Mouse (Mus musculus) neural tube, embryonic 14.5 days (tissue): ENCODE data around the gene Ubl4b. TPM values are rescaled to one million over a fixed set of nuclear protein-coding genes. Genes with fewer than 3 reads are reported as not detected.

ENCODE experiments used
- ATAC-seq: fragments of 200-750 bp; cut with Nextera tagmentation; 2 replicates; pipeline ENCODE4 v1.8.0; 2017; ENCODE audit warnings: low read depth, mild to moderate bottlenecking, moderate TSS enrichment, moderate library complexity
- H3K27ac ChIP-seq: fragments of 300-500 bp; sonication (generic); 2 replicates; pipeline ENCODE4 v1.5.1; 2014; ENCODE audit warnings: low read depth, mild to moderate bottlenecking, control low read depth, low read length, moderate library complexity, mixed read lengths
- H3K27me3 ChIP-seq: fragments of 300-500 bp; sonication (generic); 2 replicates; pipeline ENCODE4 v1.6.1; 2014; ENCODE audit warnings: low read length; ENCODE audit not compliant: control insufficient read depth, insufficient read depth
- H3K36me3 ChIP-seq: fragments of 300-500 bp; sonication (generic); 2 replicates; pipeline ENCODE4 v1.6.1; 2014; ENCODE audit warnings: low read length, mixed read lengths; ENCODE audit not compliant: control insufficient read depth, insufficient read depth
- H3K4me1 ChIP-seq: fragments of 300-500 bp; sonication (generic); 2 replicates; pipeline ENCODE4 v1.6.1; 2014; ENCODE audit warnings: low read length; ENCODE audit not compliant: control insufficient read depth, insufficient read depth
- H3K4me2 ChIP-seq: fragments of 300-500 bp; sonication (generic); 2 replicates; pipeline ENCODE4 v1.6.1; 2014; ENCODE audit warnings: mild to moderate bottlenecking, low read depth, low read length, control low read depth
- H3K4me3 ChIP-seq: fragments of 300-500 bp; sonication (generic); 2 replicates; pipeline ENCODE4 v1.5.1; 2014; ENCODE audit warnings: low read depth, low read length, control low read depth, mixed read lengths
- H3K9ac ChIP-seq: fragments of 300-500 bp; sonication (generic); replicated peaks from 2 replicates; pipeline ENCODE4 v1.6.1; 2014; ENCODE audit warnings: low read depth, mild to moderate bottlenecking, control low read depth, low read length, mixed read lengths
- H3K9me3 ChIP-seq: fragments of 300-500 bp; sonication (generic); 2 replicates; pipeline ENCODE4 v1.6.1; 2016; ENCODE audit warnings: low read length; ENCODE audit not compliant: control insufficient read depth
- WGBS: fragments of 180-500 bp; shearing (Covaris S2); extraction: QIAGEN DNeasy Blood & Tissue Kit; methylation state at CpG from one replicate; pipeline ENCODE4 v1.1.7; 2014; 5-methylcytosine and 5-hydroxymethylcytosine counted together
- polyA plus RNA-seq: library from polyadenylated mRNA; unstranded; fragments of >200 nt; fragmentation: Nextera tagmentation; extraction: Ambion mirVana; gene quantifications from 2 replicates; pipeline ENCODE4 v1.2.1, GENCODE M21; 2014

The Ubl4b gene
- polyA plus RNA-seq, 1 experiment from 2014 or later: not detected

GRCm38 (mm10) chr3:107559183-107559582 is 4.3 kb upstream of the Ubl4b start:
- Histone ChIP-seq H3K27me3 (no peaks in the 10 kb centered on the region), H3K9ac (no peak overlapping the region), H3K4me3 (no peak overlapping the region), H3K9me3 (no peaks in the 10 kb centered on the region), H3K36me3 (no peaks in the 10 kb centered on the region), H3K4me1 (no peaks in the 10 kb centered on the region), H3K27ac (no peak overlapping the region), H3K4me2 (no peak overlapping the region)
- ATAC-seq: peak; percentile 73; the same call in 1 of the 2 replicates
- WGBS: 14% methylated on average over 3 of the region's 3 CpGs

GRCm38 (mm10) chr3:107558740-107559139 is 3.9 kb upstream of the Ubl4b start:
- Histone ChIP-seq H3K4me2 (no peak overlapping the region), H3K4me1 (no peaks in the 10 kb centered on the region), H3K9me3 (no peaks in the 10 kb centered on the region), H3K27ac (no peak overlapping the region), H3K4me3 (no peak overlapping the region), H3K36me3 (no peaks in the 10 kb centered on the region), H3K27me3 (no peaks in the 10 kb centered on the region), H3K9ac (no peak overlapping the region)
- ATAC-seq: no peak
- 32% methylated on average over 3 of the region's 3 CpGs for WGBS

DNA sequence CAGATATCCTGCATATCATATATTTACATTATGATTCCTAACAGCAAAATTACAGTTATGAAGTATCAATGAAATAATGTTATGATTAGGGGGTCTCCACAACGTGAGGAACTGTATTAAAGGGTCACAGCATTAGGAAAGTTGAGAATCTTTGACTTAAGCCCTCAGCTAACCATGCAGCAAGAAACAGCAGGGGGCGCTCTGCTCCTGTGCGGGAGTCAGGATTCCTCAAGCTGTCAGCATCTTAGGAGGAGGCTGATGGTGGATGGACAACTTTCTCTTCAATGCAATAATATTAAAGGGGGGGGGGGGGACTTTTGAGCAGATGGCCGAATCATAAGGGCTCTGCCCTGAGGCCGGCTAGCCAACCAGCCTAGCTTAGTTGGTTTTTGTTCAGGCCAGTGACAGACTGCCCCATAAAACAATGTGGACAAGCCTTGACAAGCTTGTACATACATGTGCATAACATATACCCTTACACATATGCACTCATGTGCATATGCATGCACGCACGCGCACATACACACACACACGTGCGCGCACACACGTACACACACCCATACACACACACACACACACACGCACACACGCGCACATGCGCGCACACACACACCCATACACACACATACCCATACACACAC is 4.3 kb downstream of the Ubl4b start:
- H3K27me3 ChIP-seq: no peaks in the 10 kb centered on the region
- peaks cover 12% of the 10 kb centered on the region for H3K4me1 ChIP-seq
- no peak overlapping the region for H3K9ac ChIP-seq
- no peaks in the 10 kb centered on the region for H3K9me3 ChIP-seq
- ATAC-seq: no peak
- no peak overlapping the region for H3K4me3 ChIP-seq
- WGBS: 74% methylated on average over 17 of the region's 17 CpGs
- no peak overlapping the region for H3K27ac ChIP-seq
- no peaks in the 10 kb centered on the region for H3K36me3 ChIP-seq
- H3K4me2 ChIP-seq: no peak overlapping the region

DNA sequence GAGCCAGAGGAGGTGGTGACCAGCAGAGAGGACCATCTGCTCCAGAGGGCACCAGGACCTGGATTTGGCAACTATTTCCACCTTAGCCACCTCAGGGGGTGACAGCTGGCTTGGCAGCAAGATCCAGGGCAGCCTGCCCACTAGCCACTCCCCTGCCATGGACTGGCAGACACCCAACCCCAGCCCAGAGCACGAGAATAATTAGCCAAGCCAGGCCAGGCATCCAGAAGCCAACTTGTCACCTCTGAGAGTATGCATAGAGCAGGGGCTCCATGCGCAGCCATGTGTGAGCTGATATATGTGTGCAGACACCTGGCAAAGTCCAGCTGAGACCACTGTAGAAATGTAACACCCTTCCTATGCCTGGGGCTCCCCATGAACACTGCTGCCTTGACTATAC is 7.9 kb downstream of the Ubl4b start:
- peaks cover 13% of the 10 kb centered on the region for H3K4me1 ChIP-seq
- peak overlapping the region; percentile 64; the same call in 1 of the 2 replicates for H3K27ac ChIP-seq
- no peaks in the 10 kb centered on the region for H3K27me3 ChIP-seq
- H3K36me3 ChIP-seq: no peaks in the 10 kb centered on the region
- H3K9me3 ChIP-seq: no peaks in the 10 kb centered on the region
- H3K4me2 ChIP-seq: no peak overlapping the region
- ATAC-seq: peak; percentile 47; the same call in 1 of the 2 replicates
- no peak overlapping the region for H3K9ac ChIP-seq
- no peak overlapping the region for H3K4me3 ChIP-seq
- WGBS: 42% methylated on average over 2 of the region's 2 CpGs

DNA sequence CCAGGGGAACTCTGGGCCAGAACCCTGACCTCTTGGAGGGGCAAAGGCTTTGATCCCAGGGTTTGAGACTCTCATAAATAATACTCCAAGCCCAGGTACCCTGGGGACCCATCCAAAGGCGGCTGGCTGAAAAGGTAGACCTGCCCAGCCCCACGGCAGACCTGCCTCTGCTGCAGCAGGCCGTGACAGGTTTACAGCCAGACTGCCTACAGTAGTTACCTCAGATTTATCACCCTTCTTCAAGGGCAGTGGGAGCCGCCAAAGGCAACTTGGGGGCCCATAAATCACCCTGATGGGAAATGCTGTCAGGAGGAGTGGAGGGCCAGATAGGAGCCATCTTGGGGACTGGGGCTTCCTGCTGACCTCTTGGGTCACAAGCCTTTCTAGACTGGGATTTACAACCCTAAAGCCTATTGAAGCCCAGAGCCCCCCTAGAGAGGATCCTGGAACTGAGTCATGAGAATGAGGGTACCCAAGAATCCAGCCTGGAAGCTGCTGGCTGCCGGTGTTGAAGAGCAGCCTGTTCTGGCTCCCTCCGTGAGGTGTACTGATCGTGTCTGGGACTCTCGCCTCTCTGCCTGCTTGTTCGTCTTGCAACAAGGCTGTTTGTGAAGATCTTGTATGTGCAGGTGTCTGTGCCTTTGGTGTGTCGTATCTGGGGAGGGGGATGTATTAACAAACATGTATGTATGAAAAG is 9.0 kb downstream of the Ubl4b start:
- peaks cover 13% of the 10 kb centered on the region for H3K4me1 ChIP-seq
- H3K36me3 ChIP-seq: no peaks in the 10 kb centered on the region
- H3K9me3 ChIP-seq: no peaks in the 10 kb centered on the region
- no peak overlapping the region for H3K4me2 ChIP-seq
- H3K9ac ChIP-seq: no peak overlapping the region
- ATAC-seq: peak; percentile 91
- H3K27me3 ChIP-seq: no peaks in the 10 kb centered on the region
- WGBS: 13% methylated on average over 10 of the region's 10 CpGs
- peak overlapping the region; percentile 64 for H3K27ac ChIP-seq
- H3K4me3 ChIP-seq: no peak overlapping the region

GRCm38 (mm10) chr3:107545278-107545677 is 9.6 kb downstream of the Ubl4b start:
- H3K4me1 ChIP-seq: peaks cover 13% of the 10 kb centered on the region
- ATAC-seq: no peak; the same call in 1 of the 2 replicates
- H3K27me3 ChIP-seq: no peaks in the 10 kb centered on the region
- no peak overlapping the region for H3K9ac ChIP-seq
- H3K27ac ChIP-seq: peak overlapping the region; percentile 64
- no peak overlapping the region for H3K4me3 ChIP-seq
- no peak overlapping the region for H3K4me2 ChIP-seq
- no peaks in the 10 kb centered on the region for H3K36me3 ChIP-seq
- WGBS: 61% methylated on average over 5 of the region's 5 CpGs
- H3K9me3 ChIP-seq: no peaks in the 10 kb centered on the region

DNA sequence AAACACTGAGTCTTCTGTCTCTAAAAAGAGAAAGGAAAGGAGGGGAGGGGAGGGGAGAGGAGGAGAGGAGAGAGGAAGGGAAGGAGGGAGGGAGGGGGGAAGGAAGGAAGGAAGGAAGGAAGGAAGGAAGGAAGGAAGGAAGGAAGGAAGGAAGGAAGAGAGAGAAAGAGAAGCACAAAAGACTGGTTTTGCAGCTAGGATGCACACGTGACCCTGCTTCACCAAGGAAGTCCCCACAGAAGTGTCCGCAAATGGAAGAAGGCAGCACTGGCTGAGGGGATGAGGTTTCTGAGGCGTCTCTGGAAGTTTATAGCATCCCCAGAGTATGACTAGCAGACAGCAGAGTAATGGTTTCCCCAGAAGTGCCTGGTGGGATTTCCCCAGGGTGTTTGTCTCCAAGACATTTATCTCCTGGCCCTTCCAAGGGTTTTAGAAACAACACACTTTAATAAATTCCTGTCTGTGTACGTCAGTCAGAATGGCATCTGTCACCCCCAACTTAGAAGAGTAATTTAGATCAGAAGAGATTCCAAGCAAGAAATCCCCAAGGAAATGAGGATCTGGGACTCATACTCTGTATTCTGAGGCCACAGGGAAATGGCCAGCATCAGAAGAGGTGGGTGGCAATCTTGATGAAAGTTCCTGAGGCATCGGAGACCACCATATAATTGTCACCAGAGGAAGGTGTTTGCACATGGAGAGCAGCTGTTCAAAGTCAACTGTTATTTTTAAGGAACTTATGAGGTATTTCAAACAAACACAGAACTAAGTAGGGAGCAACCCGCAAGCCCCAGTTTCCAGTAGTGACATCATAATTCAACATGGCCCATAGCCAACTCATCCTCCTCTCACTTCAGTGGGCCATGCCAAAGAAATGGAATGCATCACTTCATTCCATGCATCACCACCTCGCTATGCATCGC is 11.5 kb downstream of the Ubl4b start:
- Histone ChIP-seq H3K9me3 (no peaks in the 10 kb centered on the region), H3K9ac (no peak overlapping the region), H3K4me1 (peaks cover 13% of the 10 kb centered on the region), H3K36me3 (no peaks in the 10 kb centered on the region), H3K27me3 (no peaks in the 10 kb centered on the region), H3K4me3 (no peak overlapping the region), H3K27ac (no peak overlapping the region), H3K4me2 (no peak overlapping the region)
- WGBS: 69% methylated on average over 8 of the region's 8 CpGs
- ATAC-seq: no peak

- Histone ChIP-seq H3K27me3 (no peaks in the 10 kb centered on the region), H3K4me3 (no peak overlapping the region), H3K27ac (no peak overlapping the region), H3K36me3 (no peaks in the 10 kb centered on the region), H3K4me2 (no peak overlapping the region), H3K4me1 (peaks cover 13% of the 10 kb centered on the region), H3K9me3 (no peaks in the 10 kb centered on the region), H3K9ac (no peak overlapping the region)
- 52% methylated on average over 4 of the region's 4 CpGs for WGBS
- no peak for ATAC-seq
Observed at GRCm38 (mm10) chr3:107542584-107542983, 12.3 kb downstream of the Ubl4b start.
